21 mouse cellular contexts compared by ENCODE assay signal in the genomic region with DNA sequence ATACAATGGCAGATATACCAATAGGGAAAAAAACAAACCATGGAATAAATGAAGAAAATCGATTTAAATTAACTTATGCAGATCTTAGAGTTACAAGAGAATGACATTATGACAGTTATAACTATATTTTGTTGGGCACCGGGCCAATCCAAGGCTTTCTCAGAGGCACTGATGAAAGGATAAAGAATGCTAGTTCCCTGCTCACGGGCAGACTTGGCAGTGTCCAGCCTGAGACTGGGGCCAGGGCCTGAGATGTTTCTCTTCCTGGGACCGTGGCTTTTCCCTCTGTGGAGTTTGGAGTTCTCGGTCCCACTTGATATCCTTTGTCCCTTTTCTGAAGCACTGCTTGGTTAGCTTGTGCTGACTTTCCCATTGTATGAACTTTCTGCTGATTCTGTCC.
"Had no signal": no experiment of that assay in that cellular context is flagged by ENCODE, and none has a peak within 500 bp of the region (broad histone marks: within the 10 kb centered on the region; RNA-seq: fewer than 3 reads in every experiment).

No protein-coding gene starts in this region.

- H3K27ac ChIP-seq: layer of hippocampus, adult 2 months; limb, embryonic 10.5 days; limb, embryonic 13.5 days; liver, embryonic 12.5 days; liver, embryonic 15.5 days; midbrain, embryonic 10.5 days; midbrain, embryonic 13.5 days; neural tube, embryonic 13.5 days had no signal

- H3K4me2 ChIP-seq: limb, embryonic 13.5 days; liver, embryonic 12.5 days; liver, embryonic 15.5 days; midbrain, embryonic 13.5 days; neural tube, embryonic 13.5 days had no signal

- DNase-seq: kidney, adult 9 months; kidney, postnatal 25 days; layer of hippocampus, adult 9-11 months; liver; lung, adult 18-20 months; lung, postnatal 36 days; retina, postnatal 1 day; right cerebral cortex, postnatal 25 days; thymus, adult 18-20 months; thymus, postnatal 36 days had no signal

- ATAC-seq: liver, embryonic 12.5 days; midbrain, embryonic 13.5 days; midbrain, embryonic 16.5 days had no signal

- H3K9me3 ChIP-seq: limb, embryonic 10.5 days; limb, embryonic 13.5 days; liver, embryonic 12.5 days; liver, embryonic 15.5 days; midbrain, embryonic 10.5 days; midbrain, embryonic 13.5 days had no signal

- H3K27me3 ChIP-seq: limb, embryonic 13.5 days; liver, embryonic 12.5 days; liver, embryonic 15.5 days; megakaryocyte, embryonic 14.5 days; midbrain, embryonic 13.5 days; neural tube, embryonic 13.5 days had no signal

- H3K4me3 ChIP-seq: layer of hippocampus, adult 2 months; limb, embryonic 10.5 days; limb, embryonic 13.5 days; liver, embryonic 12.5 days; liver, embryonic 15.5 days; megakaryocyte, embryonic 14.5 days; midbrain, embryonic 10.5 days; midbrain, embryonic 13.5 days; myocyte; neural tube, embryonic 13.5 days had no signal

- H3K4me1 ChIP-seq: limb, embryonic 10.5 days; limb, embryonic 13.5 days; liver, embryonic 12.5 days; liver, embryonic 15.5 days; midbrain, embryonic 10.5 days; midbrain, embryonic 13.5 days; neural tube, embryonic 13.5 days had no signal

- H3K9ac ChIP-seq: limb, embryonic 13.5 days; liver, embryonic 12.5 days; liver, embryonic 15.5 days; midbrain, embryonic 13.5 days; neural tube, embryonic 13.5 days had no signal
